Mouse (Mus musculus): Measurements from ENCODE around the gene Ccdc86.

- TF ChIP-seq CTCF (IDR thresholded peaks at IDR 0.05; ENCODE audit: low read depth, low read length), result no peak
- TF ChIP-seq POLR2A (IDR thresholded peaks at IDR 0.05; ENCODE audit: extremely low read depth, insufficient read depth, low read length), result no peak
These were observed 41.7 kb upstream of the Ccdc86 start for GRCm38 (mm10) chr19:10990751-10991150.
